Mouse (Mus musculus): ENCODE measurements around the gene Spata31d1a. TPM values are rescaled to one million over a fixed set of nuclear protein-coding genes. Genes with fewer than 3 reads are reported as not detected.

Spata31d1a gene
- polyA plus RNA-seq, 1 experiment from 2014 or later = 0.12 TPM

GRCm38 (mm10) chr13:59668501-59669093 is 41.5 kb downstream of the Spata31d1a start:
- no peaks in the 10 kb centered on the region for H3K27me3 ChIP-seq (ENCODE audit: control insufficient read depth, insufficient read depth, low read depth, low read length)
- H3K9me3 ChIP-seq (replicated peaks; ENCODE audit: control insufficient read depth, low read length) = no peaks in the 10 kb centered on the region
- H3K4me2 ChIP-seq (ENCODE audit: low read depth, low read length) = peak overlapping the region; percentile 71
- H3K9ac ChIP-seq (ENCODE audit: low read depth, low read length) = peak overlapping the region; percentile 62
- H3K36me3 ChIP-seq (ENCODE audit: control insufficient read depth, insufficient read depth) = peaks cover 23% of the 10 kb centered on the region
- peak overlapping the region; percentile 46 for H3K4me3 ChIP-seq (ENCODE audit: low read depth, low read length)
- H3K4me1 ChIP-seq (ENCODE audit: control insufficient read depth, low read depth, low read length) = peaks cover 40% of the 10 kb centered on the region
- H3K27ac ChIP-seq (ENCODE audit: low read length) = peak overlapping the region; percentile 95
- 4% methylated on average over 11 of the region's 11 CpGs for WGBS (ENCODE audit: insufficient replicate concordance)
- ATAC-seq (ENCODE audit: low read depth) = peak; percentile 99

- H3K9ac ChIP-seq (ENCODE audit: low read depth, low read length) = no peak overlapping the region
- no peak for ATAC-seq (ENCODE audit: low read depth)
- peaks cover 34% of the 10 kb centered on the region for H3K4me1 ChIP-seq (ENCODE audit: control insufficient read depth, low read depth, low read length)
- no peak overlapping the region for H3K4me3 ChIP-seq (ENCODE audit: low read depth, low read length)
- no peak overlapping the region for H3K27ac ChIP-seq (ENCODE audit: low read length)
- WGBS (ENCODE audit: insufficient replicate concordance) = 61% methylated on average over 5 of the region's 5 CpGs
- H3K9me3 ChIP-seq (replicated peaks; ENCODE audit: control insufficient read depth, low read length) = no peaks in the 10 kb centered on the region
- H3K36me3 ChIP-seq (ENCODE audit: control insufficient read depth, insufficient read depth) = peaks cover 27% of the 10 kb centered on the region
- no peak overlapping the region for H3K4me2 ChIP-seq (ENCODE audit: low read depth, low read length)
- no peaks in the 10 kb centered on the region for H3K27me3 ChIP-seq (ENCODE audit: control insufficient read depth, insufficient read depth, low read depth, low read length)
These were observed 42.4 kb downstream of the Spata31d1a start for GRCm38 (mm10) chr13:59667763-59668162.

- Histone ChIP-seq H3K9me3 (replicated peaks; ENCODE audit: control insufficient read depth, low read length) (no peaks in the 10 kb centered on the region), H3K9ac (ENCODE audit: low read depth, low read length) (no peak overlapping the region), H3K27ac (ENCODE audit: low read length) (no peak overlapping the region), H3K4me2 (ENCODE audit: low read depth, low read length) (no peak overlapping the region), H3K4me3 (ENCODE audit: low read depth, low read length) (no peak overlapping the region), H3K27me3 (ENCODE audit: control insufficient read depth, insufficient read depth, low read depth, low read length) (no peaks in the 10 kb centered on the region), H3K36me3 (ENCODE audit: control insufficient read depth, insufficient read depth) (peaks cover 46% of the 10 kb centered on the region), H3K4me1 (ENCODE audit: control insufficient read depth, low read depth, low read length) (peaks cover 21% of the 10 kb centered on the region)
- WGBS (ENCODE audit: insufficient replicate concordance) = 92% methylated on average over 19 of the region's 19 CpGs
- ATAC-seq (ENCODE audit: low read depth) = no peak
These were observed 46.0 kb downstream of the Spata31d1a start for GRCm38 (mm10) chr13:59663939-59664712.

GRCm38 (mm10) chr13:59661966-59662365 is 48.2 kb downstream of the Spata31d1a start:
- H3K4me1 ChIP-seq (ENCODE audit: control insufficient read depth, low read depth, low read length) = peaks cover 3% of the 10 kb centered on the region; the same call in 1 of the 2 replicates
- 91% methylated on average over 12 of the region's 12 CpGs for WGBS (ENCODE audit: insufficient replicate concordance)
- no peak overlapping the region for H3K4me2 ChIP-seq (ENCODE audit: low read depth, low read length)
- peaks cover 56% of the 10 kb centered on the region for H3K36me3 ChIP-seq (ENCODE audit: control insufficient read depth, insufficient read depth)
- ATAC-seq (ENCODE audit: low read depth) = no peak
- no peak overlapping the region for H3K4me3 ChIP-seq (ENCODE audit: low read depth, low read length)
- no peak overlapping the region for H3K27ac ChIP-seq (ENCODE audit: low read length)
- no peaks in the 10 kb centered on the region for H3K9me3 ChIP-seq (replicated peaks; ENCODE audit: control insufficient read depth, low read length)
- H3K27me3 ChIP-seq (ENCODE audit: control insufficient read depth, insufficient read depth, low read depth, low read length) = no peaks in the 10 kb centered on the region
- H3K9ac ChIP-seq (ENCODE audit: low read depth, low read length) = no peak overlapping the region

- H3K27me3 ChIP-seq (ENCODE audit: control insufficient read depth, insufficient read depth, low read depth, low read length) = no peaks in the 10 kb centered on the region
- H3K4me2 ChIP-seq (ENCODE audit: low read depth, low read length) = no peak overlapping the region
- H3K4me3 ChIP-seq (ENCODE audit: low read depth, low read length) = no peak overlapping the region
- no peak overlapping the region for H3K27ac ChIP-seq (ENCODE audit: low read length)
- no peaks in the 10 kb centered on the region for H3K9me3 ChIP-seq (replicated peaks; ENCODE audit: control insufficient read depth, low read length)
- H3K4me1 ChIP-seq (ENCODE audit: control insufficient read depth, low read depth, low read length) = peaks cover 8% of the 10 kb centered on the region
- peaks cover 54% of the 10 kb centered on the region for H3K36me3 ChIP-seq (ENCODE audit: control insufficient read depth, insufficient read depth)
- no peak for ATAC-seq (ENCODE audit: low read depth)
- 87% methylated on average over 8 of the region's 8 CpGs for WGBS (ENCODE audit: insufficient replicate concordance)
- H3K9ac ChIP-seq (ENCODE audit: low read depth, low read length) = no peak overlapping the region
These were observed 48.7 kb downstream of the Spata31d1a start for GRCm38 (mm10) chr13:59661387-59661786.

GRCm38 (mm10) chr13:59660371-59660770 is 49.8 kb downstream of the Spata31d1a start:
- Histone ChIP-seq H3K27ac (ENCODE audit: low read length) (no peak overlapping the region), H3K4me3 (ENCODE audit: low read depth, low read length) (no peak overlapping the region), H3K36me3 (ENCODE audit: control insufficient read depth, insufficient read depth) (peaks cover 50% of the 10 kb centered on the region), H3K4me1 (ENCODE audit: control insufficient read depth, low read depth, low read length) (peaks cover 8% of the 10 kb centered on the region), H3K9ac (ENCODE audit: low read depth, low read length) (no peak overlapping the region), H3K27me3 (ENCODE audit: control insufficient read depth, insufficient read depth, low read depth, low read length) (no peaks in the 10 kb centered on the region), H3K4me2 (ENCODE audit: low read depth, low read length) (no peak overlapping the region), H3K9me3 (replicated peaks; ENCODE audit: control insufficient read depth, low read length) (no peaks in the 10 kb centered on the region)
- ATAC-seq (ENCODE audit: low read depth) = no peak; the same call in 1 of the 2 replicates
- WGBS (ENCODE audit: insufficient replicate concordance) = 86% methylated on average over 3 of the region's 3 CpGs

GRCm38 (mm10) chr13:59657781-59658180 is 52.3 kb downstream of the Spata31d1a start:
- Histone ChIP-seq H3K36me3 (ENCODE audit: control insufficient read depth, insufficient read depth) (peaks cover 32% of the 10 kb centered on the region), H3K9me3 (replicated peaks; ENCODE audit: control insufficient read depth, low read length) (no peaks in the 10 kb centered on the region), H3K27ac (ENCODE audit: low read length) (no peak overlapping the region), H3K4me2 (ENCODE audit: low read depth, low read length) (no peak overlapping the region), H3K4me1 (ENCODE audit: control insufficient read depth, low read depth, low read length) (peaks cover 8% of the 10 kb centered on the region), H3K9ac (ENCODE audit: low read depth, low read length) (no peak overlapping the region), H3K4me3 (ENCODE audit: low read depth, low read length) (no peak overlapping the region), H3K27me3 (ENCODE audit: control insufficient read depth, insufficient read depth, low read depth, low read length) (no peaks in the 10 kb centered on the region)
- WGBS (ENCODE audit: insufficient replicate concordance) = 73% methylated on average over 5 of the region's 5 CpGs
- no peak for ATAC-seq (ENCODE audit: low read depth)

GRCm38 (mm10) chr13:59656975-59657388 is 53.1 kb downstream of the Spata31d1a start:
- Histone ChIP-seq H3K9me3 (replicated peaks; ENCODE audit: control insufficient read depth, low read length) (no peaks in the 10 kb centered on the region), H3K4me2 (ENCODE audit: low read depth, low read length) (no peak overlapping the region), H3K27ac (ENCODE audit: low read length) (0 out of 2 replicates have a peak overlapping the region, but pooled peaks have one; percentile 26), H3K9ac (ENCODE audit: low read depth, low read length) (no peak overlapping the region), H3K4me3 (ENCODE audit: low read depth, low read length) (no peak overlapping the region), H3K36me3 (ENCODE audit: control insufficient read depth, insufficient read depth) (peaks cover 24% of the 10 kb centered on the region), H3K27me3 (ENCODE audit: control insufficient read depth, insufficient read depth, low read depth, low read length) (no peaks in the 10 kb centered on the region), H3K4me1 (ENCODE audit: control insufficient read depth, low read depth, low read length) (peaks cover 8% of the 10 kb centered on the region)
- ATAC-seq (ENCODE audit: low read depth) = no peak
- 77% methylated on average over 4 of the region's 4 CpGs for WGBS (ENCODE audit: insufficient replicate concordance)

- WGBS (ENCODE audit: insufficient replicate concordance) = 35% methylated on average over 10 of the region's 10 CpGs
- H3K9me3 ChIP-seq (replicated peaks; ENCODE audit: control insufficient read depth, low read length) = no peaks in the 10 kb centered on the region
- H3K27ac ChIP-seq (ENCODE audit: low read length) = 0 out of 2 replicates have a peak overlapping the region, but pooled peaks have one; percentile 26
- ATAC-seq (ENCODE audit: low read depth) = no peak
- H3K4me1 ChIP-seq (ENCODE audit: control insufficient read depth, low read depth, low read length) = peaks cover 8% of the 10 kb centered on the region
- no peak overlapping the region for H3K4me2 ChIP-seq (ENCODE audit: low read depth, low read length)
- H3K27me3 ChIP-seq (ENCODE audit: control insufficient read depth, insufficient read depth, low read depth, low read length) = no peaks in the 10 kb centered on the region
- peaks cover 23% of the 10 kb centered on the region for H3K36me3 ChIP-seq (ENCODE audit: control insufficient read depth, insufficient read depth)
- no peak overlapping the region for H3K4me3 ChIP-seq (ENCODE audit: low read depth, low read length)
- no peak overlapping the region for H3K9ac ChIP-seq (ENCODE audit: low read depth, low read length)
These were observed 53.8 kb downstream of the Spata31d1a start for GRCm38 (mm10) chr13:59656316-59656832.
